Comparison of ENCODE assay signal across 23 mouse cellular contexts in the genomic region with DNA sequence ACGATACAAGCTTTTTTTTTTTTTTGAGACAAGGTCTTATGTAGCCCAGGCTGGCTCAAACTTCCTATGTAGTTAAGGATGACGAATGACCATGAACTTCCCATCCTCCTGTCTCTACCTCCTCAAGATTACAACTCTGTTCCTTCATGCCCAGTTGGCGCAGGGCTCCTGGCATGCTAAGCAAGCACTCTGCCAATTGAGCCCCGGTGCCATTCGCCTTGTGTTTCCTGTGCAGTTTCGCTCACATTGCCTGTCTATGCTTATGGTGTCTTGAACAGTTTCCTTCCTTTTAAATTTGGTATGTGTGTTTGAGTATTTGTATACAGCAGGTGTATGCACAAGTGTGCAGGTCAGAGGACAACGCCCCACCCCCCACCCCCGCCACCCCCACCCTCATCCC. TPM values are rescaled to one million over a fixed set of nuclear protein-coding genes. Genes with fewer than 3 reads are reported as not detected.
DNase-seq lines count a peak whose midpoint lies in the region; ATAC-seq and TF ChIP-seq lines count a peak whose summit lies in the region.
"Had no signal": no experiment of that assay in that cellular context is flagged by ENCODE, and none has a peak within 500 bp of the region (broad histone marks: within the 10 kb centered on the region; RNA-seq: fewer than 3 reads in every experiment).

No protein-coding gene starts in this region.

- no peaks in the 10 kb centered on the region for H3K27me3 ChIP-seq in heart, embryonic 10.5 days (ENCODE audit: insufficient read depth, poor library complexity, severe bottlenecking)
- H3K27me3 ChIP-seq in stomach, postnatal 0 days (ENCODE audit: control insufficient read depth, insufficient read depth, low read length): no peaks in the 10 kb centered on the region
- H3K27me3 ChIP-seq: embryonic facial prominence, embryonic 13.5 days; embryonic facial prominence, embryonic 15.5 days; forebrain, embryonic 12.5 days had no signal

- no peaks in the 10 kb centered on the region for H3K4me1 ChIP-seq in heart, embryonic 10.5 days
- H3K4me1 ChIP-seq in stomach, postnatal 0 days (replicated peaks; ENCODE audit: control insufficient read depth, insufficient read depth): no peaks in the 10 kb centered on the region
- H3K4me1 ChIP-seq: embryonic facial prominence, embryonic 13.5 days; embryonic facial prominence, embryonic 15.5 days; forebrain, embryonic 12.5 days had no signal

- no peak for TF ChIP-seq EP300 in stomach, postnatal 0 days (optimal IDR thresholded peaks at IDR 0.05)

- no peak for TF ChIP-seq CTCF in stomach, postnatal 0 days (IDR thresholded peaks at IDR 0.05; ENCODE audit: low read depth)

- no peak overlapping the region for H3K27ac ChIP-seq in heart, embryonic 10.5 days
- no peak overlapping the region for H3K27ac ChIP-seq in stomach, postnatal 0 days (replicated peaks)
- H3K27ac ChIP-seq: embryonic facial prominence, embryonic 13.5 days; embryonic facial prominence, embryonic 15.5 days; forebrain, embryonic 10.5 days; forebrain, embryonic 12.5 days had no signal

- no peak overlapping the region for H3K4me3 ChIP-seq in heart, embryonic 10.5 days
- H3K4me3 ChIP-seq in stomach, postnatal 0 days (ENCODE audit: low read depth, low read length): no peak overlapping the region
- H3K4me3 ChIP-seq: embryonic facial prominence, embryonic 13.5 days; embryonic facial prominence, embryonic 15.5 days; erythroblast, embryonic 14.5 days; forebrain, embryonic 10.5 days; forebrain, embryonic 12.5 days had no signal

- H3K4me2 ChIP-seq in stomach, postnatal 0 days (replicated peaks; ENCODE audit: low read depth): no peak overlapping the region
- H3K4me2 ChIP-seq: embryonic facial prominence, embryonic 13.5 days; embryonic facial prominence, embryonic 15.5 days; forebrain, embryonic 12.5 days had no signal

- no peak for ATAC-seq in stomach, postnatal 0 days (ENCODE audit: low FRiP score, low TSS enrichment)
- ATAC-seq: forebrain, embryonic 14.5 days; forebrain, embryonic 16.5 days had no signal

- 87% methylated on average over 8 of the region's 8 CpGs for WGBS in heart, embryonic 10.5 days
- WGBS in stomach, postnatal 0 days: 87% methylated on average over 8 of the region's 8 CpGs

- no peaks in the 10 kb centered on the region for H3K9me3 ChIP-seq in heart, embryonic 10.5 days
- no peaks in the 10 kb centered on the region for H3K9me3 ChIP-seq in stomach, postnatal 0 days (ENCODE audit: control insufficient read depth, low read length)
- H3K9me3 ChIP-seq: embryonic facial prominence, embryonic 13.5 days; embryonic facial prominence, embryonic 15.5 days; forebrain, embryonic 10.5 days; forebrain, embryonic 12.5 days had no signal

- H3K36me3 ChIP-seq in heart, embryonic 10.5 days: no peaks in the 10 kb centered on the region
- H3K36me3 ChIP-seq in stomach, postnatal 0 days (ENCODE audit: control insufficient read depth, insufficient read depth, low read length): no peaks in the 10 kb centered on the region
- H3K36me3 ChIP-seq: embryonic facial prominence, embryonic 13.5 days; embryonic facial prominence, embryonic 15.5 days; forebrain, embryonic 10.5 days; forebrain, embryonic 12.5 days had no signal

- DNase-seq in cerebellum, postnatal 14 days: peak; percentile 31 to 34
- no peak for DNase-seq in cerebellum, adult 11 months
- DNase-seq in heart, embryonic 10.5 days (ENCODE audit: low spot score): peak; percentile 50
- no peak for DNase-seq in heart, adult 18-20 months
- peak; percentile 9 for DNase-seq in stomach, postnatal 0 days (ENCODE audit: low spot score)
- DNase-seq in gastrocnemius, postnatal 10 days: no peak
- DNase-seq: adrenal gland, adult 2 months; adrenal gland, postnatal 10 days; adrenal gland, postnatal 25 days; cerebellum, adult 11-12 months; cerebellum, adult 8-10 months; cerebellum, adult 9-11 months; cerebellum, postnatal 36 days; embryo, embryonic 11 days had no signal

- H3K9ac ChIP-seq in stomach, postnatal 0 days (ENCODE audit: low read length): no peak overlapping the region
- H3K9ac ChIP-seq: embryonic facial prominence, embryonic 13.5 days; embryonic facial prominence, embryonic 15.5 days; forebrain, embryonic 12.5 days had no signal

RNA-seq across cellular contexts. Expression of a gene that starts 31.4 kb away (rescaled TPM):
- 0.07 and 0.24 TPM in 2 replicates for polyA plus RNA-seq in heart, embryonic 10.5 days (2016; fragmentation: Nextera tagmentation; extraction: Ambion mirVana)
- total RNA-seq in heart, adult 18-20 months (2021): under 1 TPM in 1 of 2 experiments, not detected in 1; 0.28 TPM
- 0.05 and 0.08 TPM in 2 replicates for polyA plus RNA-seq in stomach, postnatal 0 days (2015; fragmentation: Nextera tagmentation; extraction: Ambion mirVana)
- total RNA-seq in gastrocnemius, postnatal 10 days (2021): under 1 TPM; 0.09 to 0.14 TPM
- total RNA-seq: adrenal gland, postnatal 25 days; common myeloid progenitor, adult 5-6 weeks had no signal
- polyA plus RNA-seq: C2C12; erythroblast, embryonic 14.5 days had no signal

Comparison
In these comparisons a context has a peak if more than half of its experiments do, and no peak if none do; other contexts are left out.
1. DNase-seq: peak in cerebellum, postnatal 14 days (2 of 2), heart, embryonic 10.5 days (single experiment) and stomach, postnatal 0 days (single experiment); none in cerebellum, adult 11 months (single experiment), heart, adult 18-20 months (0 of 2) and gastrocnemius, postnatal 10 days (single experiment).